Mouse (Mus musculus) heart, embryonic 13.5 days (tissue): ENCODE data around the gene Thsd4. TPM values are rescaled to one million over a fixed set of nuclear protein-coding genes. Genes with fewer than 3 reads are reported as not detected.
"Not testable (repeated sequence)": the region's sequence is repeated elsewhere in the genome, so short reads cannot be mapped to it uniquely, and the experiment has no call there.

Source experiments
- ATAC-seq: fragments of 200-750 bp; cut with Nextera tagmentation; 2 replicates; pipeline ENCODE4 v1.8.0; 2017; ENCODE audit warnings: moderate TSS enrichment; ENCODE audit not compliant: insufficient number of reproducible peaks, low FRiP score, low TSS enrichment; ENCODE audit errors: extremely low read depth
- H3K27ac ChIP-seq: fragments of 300-500 bp; sonication (generic); replicated peaks from 2 replicates; pipeline ENCODE4 v1.5.1; 2015; ENCODE audit warnings: moderate library complexity, mild to moderate bottlenecking, inconsistent platforms
- H3K27me3 ChIP-seq: fragments of 300-500 bp; sonication (generic); replicated peaks from 2 replicates; pipeline ENCODE4 v1.6.1; 2015; ENCODE audit warnings: mild to moderate bottlenecking, inconsistent platforms
- H3K36me3 ChIP-seq: fragments of 300-500 bp; sonication (generic); 2 replicates; pipeline ENCODE4 v1.6.1; 2015; ENCODE audit warnings: mild to moderate bottlenecking, inconsistent platforms
- H3K4me1 ChIP-seq: fragments of 300-500 bp; sonication (generic); 2 replicates; pipeline ENCODE4 v1.6.1; 2015; ENCODE audit warnings: inconsistent platforms
- H3K4me2 ChIP-seq: fragments of 300-500 bp; sonication (generic); 2 replicates; pipeline ENCODE4 v1.6.1; 2015; ENCODE audit warnings: inconsistent platforms, mild to moderate bottlenecking, moderate library complexity
- H3K4me3 ChIP-seq: fragments of 300-500 bp; sonication (generic); 2 replicates; pipeline ENCODE4 v1.5.1; 2015; ENCODE audit warnings: moderate library complexity, mild to moderate bottlenecking, inconsistent platforms
- H3K9ac ChIP-seq: fragments of 300-500 bp; sonication (generic); 2 replicates; pipeline ENCODE4 v1.6.1; 2015; ENCODE audit warnings: inconsistent platforms, mild to moderate bottlenecking, moderate library complexity
- H3K9me3 ChIP-seq: fragments of 300-500 bp; sonication (generic); 2 replicates; pipeline ENCODE4 v1.6.1; 2016; ENCODE audit warnings: inconsistent platforms
- WGBS: fragments of 180-500 bp; shearing (Covaris S2); methylation state at CpG from one replicate; pipeline ENCODE4 v1.1.7; 2015; ENCODE audit warnings: mixed read lengths; 5-methylcytosine and 5-hydroxymethylcytosine counted together
- polyA plus RNA-seq: library from polyadenylated mRNA; unstranded; fragments of >200 nt; fragmentation: Nextera tagmentation; extraction: Ambion mirVana; gene quantifications from 2 replicates; pipeline ENCODE4 v1.2.1, GENCODE M21; 2015

The Thsd4 gene
- polyA plus RNA-seq, 1 experiment from 2014 or later, result 10.0 TPM

DNA sequence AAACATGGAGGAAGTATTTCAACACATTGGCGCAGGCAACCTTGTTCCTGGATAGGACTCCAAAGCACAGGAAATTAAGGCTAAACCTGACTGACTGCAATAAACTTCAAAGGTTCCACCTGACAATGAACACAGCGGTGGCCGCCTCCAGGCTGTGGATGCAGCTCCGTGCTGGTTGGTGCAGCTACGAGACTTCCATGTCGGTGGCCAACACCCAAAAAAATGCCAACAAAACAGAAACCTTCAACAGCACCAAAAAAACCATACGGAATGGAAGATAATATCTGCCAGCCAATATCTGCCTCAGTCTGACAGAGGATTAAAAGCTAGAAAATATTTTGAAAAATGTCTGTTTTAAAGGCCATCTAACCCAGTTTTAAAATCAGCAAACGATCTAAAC, 583.3 kb downstream of the Thsd4 start:
- Histone ChIP-seq H3K4me2 (no peak overlapping the region), H3K27ac (no peak overlapping the region), H3K9ac (no peak overlapping the region), H3K36me3 (no peaks in the 10 kb centered on the region), H3K27me3 (no peaks in the 10 kb centered on the region), H3K4me3 (no peak overlapping the region), H3K9me3 (no peaks in the 10 kb centered on the region), H3K4me1 (peaks cover 25% of the 10 kb centered on the region)
- no peak for ATAC-seq
- 86% methylated on average over 8 of the region's 8 CpGs for WGBS

- H3K4me1 ChIP-seq, H3K36me3 ChIP-seq, H3K27ac ChIP-seq, ATAC-seq, H3K4me2 ChIP-seq, H3K9ac ChIP-seq, H3K9me3 ChIP-seq, H3K4me3 ChIP-seq, H3K27me3 ChIP-seq: not testable (repeated sequence)
- WGBS, result 62% methylated on average over 8 of the region's 8 CpGs
Observed at GRCm38 (mm10) chr9:59935866-59936265, 586.0 kb downstream of the Thsd4 start.

GRCm38 (mm10) chr9:59930248-59930647, 591.6 kb downstream of the Thsd4 start:
- Histone ChIP-seq H3K27me3 (no peaks in the 10 kb centered on the region), H3K4me2 (no peak overlapping the region), H3K4me3 (no peak overlapping the region), H3K27ac (no peak overlapping the region), H3K9me3 (peaks cover 9% of the 10 kb centered on the region; the same call in 1 of the 2 replicates), H3K9ac (no peak overlapping the region), H3K36me3 (peaks cover 20% of the 10 kb centered on the region), H3K4me1 (no peaks in the 10 kb centered on the region)
- WGBS, result 66% methylated on average over 3 of the region's 3 CpGs
- no peak for ATAC-seq

Other genes starting within 250 kb of the Thsd4 start
- 8.2 and 8.9 TPM in 2 replicates for gene Lrrc49, start 166.1 kb upstream of the Thsd4 start, polyA plus RNA-seq
- 0.69 and 0.94 TPM in 2 replicates for gene Larp6, start 190.9 kb upstream of the Thsd4 start, polyA plus RNA-seq